Mouse (Mus musculus) neural tube, embryonic 14.5 days (tissue): ENCODE measurements around the gene F11r. TPM values are rescaled to one million over a fixed set of nuclear protein-coding genes. Genes with fewer than 3 reads are reported as not detected.
A peak's percentile ranks its signal among the peaks of the same experiment; 100 is the strongest.

Experiments used
- ATAC-seq: fragments of 200-750 bp; cut with Nextera tagmentation; 2 replicates; pipeline ENCODE4 v1.8.0; 2017; ENCODE audit warnings: low read depth, mild to moderate bottlenecking, moderate TSS enrichment, moderate library complexity
- H3K27ac ChIP-seq: fragments of 300-500 bp; sonication (generic); 2 replicates; pipeline ENCODE4 v1.5.1; 2014; ENCODE audit warnings: low read depth, mild to moderate bottlenecking, control low read depth, low read length, moderate library complexity, mixed read lengths
- H3K27me3 ChIP-seq: fragments of 300-500 bp; sonication (generic); 2 replicates; pipeline ENCODE4 v1.6.1; 2014; ENCODE audit warnings: low read length; ENCODE audit not compliant: control insufficient read depth, insufficient read depth
- H3K36me3 ChIP-seq: fragments of 300-500 bp; sonication (generic); 2 replicates; pipeline ENCODE4 v1.6.1; 2014; ENCODE audit warnings: low read length, mixed read lengths; ENCODE audit not compliant: control insufficient read depth, insufficient read depth
- H3K4me1 ChIP-seq: fragments of 300-500 bp; sonication (generic); 2 replicates; pipeline ENCODE4 v1.6.1; 2014; ENCODE audit warnings: low read length; ENCODE audit not compliant: control insufficient read depth, insufficient read depth
- H3K4me2 ChIP-seq: fragments of 300-500 bp; sonication (generic); 2 replicates; pipeline ENCODE4 v1.6.1; 2014; ENCODE audit warnings: mild to moderate bottlenecking, low read depth, low read length, control low read depth
- H3K4me3 ChIP-seq: fragments of 300-500 bp; sonication (generic); 2 replicates; pipeline ENCODE4 v1.5.1; 2014; ENCODE audit warnings: low read depth, low read length, control low read depth, mixed read lengths
- H3K9ac ChIP-seq: fragments of 300-500 bp; sonication (generic); replicated peaks from 2 replicates; pipeline ENCODE4 v1.6.1; 2014; ENCODE audit warnings: low read depth, mild to moderate bottlenecking, control low read depth, low read length, mixed read lengths
- H3K9me3 ChIP-seq: fragments of 300-500 bp; sonication (generic); 2 replicates; pipeline ENCODE4 v1.6.1; 2016; ENCODE audit warnings: low read length; ENCODE audit not compliant: control insufficient read depth
- WGBS: fragments of 180-500 bp; shearing (Covaris S2); extraction: QIAGEN DNeasy Blood & Tissue Kit; methylation state at CpG from one replicate; pipeline ENCODE4 v1.1.7; 2014; 5-methylcytosine and 5-hydroxymethylcytosine counted together
- polyA plus RNA-seq: library from polyadenylated mRNA; unstranded; fragments of >200 nt; fragmentation: Nextera tagmentation; extraction: Ambion mirVana; gene quantifications from 2 replicates; pipeline ENCODE4 v1.2.1, GENCODE M21; 2014

F11r gene
- polyA plus RNA-seq = 8.0 and 13.5 TPM in 2 replicates

DNA sequence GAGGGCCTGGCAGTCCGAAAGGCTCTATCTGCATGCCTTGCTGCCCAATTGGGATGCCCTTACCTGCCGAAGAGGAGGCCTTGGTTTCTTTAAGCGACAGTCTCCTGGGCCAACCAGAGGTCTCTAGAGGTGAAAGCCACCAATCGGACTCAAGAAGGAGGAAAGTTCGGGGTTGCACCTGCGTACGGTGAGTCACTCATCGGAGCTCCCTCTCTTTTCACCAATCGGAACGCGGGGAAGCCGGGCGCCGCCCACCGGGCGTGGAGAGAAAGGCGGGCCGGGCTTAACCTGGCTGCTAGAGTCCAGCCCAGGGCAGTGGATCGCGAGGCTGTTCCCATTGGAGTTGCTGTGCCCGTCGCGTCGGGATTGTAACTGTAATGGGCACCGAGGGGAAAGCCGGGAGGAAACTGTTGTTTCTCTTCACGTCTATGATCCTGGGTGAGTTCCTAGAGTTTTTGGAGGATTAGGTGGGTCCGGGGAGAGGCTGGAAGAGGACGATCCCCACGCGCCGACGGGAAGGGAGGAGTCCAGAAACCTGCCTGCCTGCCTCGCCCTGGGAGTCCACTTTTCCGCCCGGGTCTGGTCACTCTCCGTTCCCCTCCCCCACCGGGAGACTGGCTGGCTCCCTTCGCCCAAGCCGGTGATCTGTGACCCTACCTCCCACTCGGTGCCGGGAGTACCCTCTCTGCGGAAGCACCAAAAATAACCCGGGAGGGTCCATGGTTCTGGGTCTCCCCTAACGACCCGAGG, at the start of gene F11r:
Gene F11r (plus strand): TSS at position 272 of the 750 bp plus-strand sequence.
- Histone ChIP-seq H3K9me3 (no peaks in the 10 kb centered on the region), H3K27me3 (peaks cover 17% of the 10 kb centered on the region; the same call in 1 of the 2 replicates), H3K9ac (no peak within 1 kb of the TSS), H3K27ac (no peak within 1 kb of the TSS), H3K4me3 (peak within 1 kb of the TSS; percentile 28), H3K4me1 (no peaks in the 10 kb centered on the region), H3K4me2 (peak within 1 kb of the TSS; percentile 38), H3K36me3 (no peaks in the 10 kb centered on the region)
- WGBS = 1% methylated on average over 46 of the region's 46 CpGs
- peak; percentile 42 for ATAC-seq

DNA sequence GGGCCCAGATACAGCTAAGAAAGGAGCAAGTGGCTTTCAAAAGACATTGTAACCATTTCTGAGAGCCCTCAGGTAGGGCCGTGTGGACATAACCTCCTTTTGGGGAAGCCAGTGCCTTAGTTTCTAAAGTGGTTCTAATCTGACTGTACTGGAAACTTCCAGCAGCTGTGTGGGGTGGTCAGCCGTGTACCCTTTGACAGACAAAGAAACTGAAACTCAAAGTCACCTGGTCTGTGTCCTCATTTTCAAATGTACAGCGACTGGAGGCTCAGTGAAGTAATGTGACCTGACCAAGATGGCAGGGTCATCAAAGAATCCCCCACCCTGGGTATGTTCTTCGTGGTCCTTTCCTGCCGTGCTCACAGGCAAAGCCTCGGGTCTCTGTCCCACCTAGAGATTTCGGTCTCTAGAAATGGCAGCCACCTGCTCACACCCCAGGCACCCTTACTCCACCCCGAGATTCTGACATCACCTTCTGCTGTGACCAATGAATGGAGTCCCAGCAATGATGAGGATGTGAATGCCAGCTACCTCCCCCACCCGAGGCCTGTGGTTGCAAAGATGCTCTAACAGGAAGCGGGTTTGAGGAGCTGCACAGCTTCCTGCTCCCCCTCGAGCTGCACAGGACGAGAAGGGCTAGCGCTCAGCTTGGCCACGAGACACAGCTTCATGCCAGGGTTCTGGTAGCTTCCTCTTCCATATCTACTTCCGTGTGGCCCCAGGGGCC, 48.8 kb upstream of the F11r start, which contains the start of gene Arhgap30:
Gene Arhgap30 (plus strand): TSS at position 579 of the 727 bp plus-strand sequence.
- Histone ChIP-seq H3K4me3 (no peak within 1 kb of the TSS), H3K9ac (no peak within 1 kb of the TSS), H3K36me3 (no peaks in the 10 kb centered on the region), H3K4me1 (no peaks in the 10 kb centered on the region), H3K4me2 (no peak within 1 kb of the TSS), H3K27me3 (no peaks in the 10 kb centered on the region), H3K9me3 (no peaks in the 10 kb centered on the region), H3K27ac (no peak within 1 kb of the TSS)
- 86% methylated on average over 15 of the region's 15 CpGs for WGBS
- ATAC-seq = no peak

DNA sequence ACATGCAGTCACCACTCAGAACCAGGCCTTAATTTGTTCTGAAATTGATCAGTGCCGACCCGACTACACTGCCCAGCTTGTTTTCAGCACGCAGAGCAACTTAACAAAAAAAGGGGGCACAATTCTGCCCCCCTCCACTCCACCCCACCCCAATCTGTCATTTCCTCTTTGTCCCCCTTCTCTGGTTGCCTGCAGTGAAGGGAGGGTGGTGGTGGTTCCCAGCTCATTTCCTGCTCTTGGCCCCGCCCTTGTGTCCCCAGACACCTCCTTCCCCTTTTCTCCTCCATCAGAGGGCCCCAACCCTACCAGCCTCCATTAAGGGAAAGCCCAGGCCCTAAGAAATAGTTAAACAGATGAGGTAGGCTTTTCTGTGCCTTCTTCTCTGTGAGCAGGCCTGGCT, 47.2 kb upstream of the F11r start:
- Histone ChIP-seq H3K4me3 (no peak overlapping the region), H3K27ac (no peak overlapping the region)

DNA sequence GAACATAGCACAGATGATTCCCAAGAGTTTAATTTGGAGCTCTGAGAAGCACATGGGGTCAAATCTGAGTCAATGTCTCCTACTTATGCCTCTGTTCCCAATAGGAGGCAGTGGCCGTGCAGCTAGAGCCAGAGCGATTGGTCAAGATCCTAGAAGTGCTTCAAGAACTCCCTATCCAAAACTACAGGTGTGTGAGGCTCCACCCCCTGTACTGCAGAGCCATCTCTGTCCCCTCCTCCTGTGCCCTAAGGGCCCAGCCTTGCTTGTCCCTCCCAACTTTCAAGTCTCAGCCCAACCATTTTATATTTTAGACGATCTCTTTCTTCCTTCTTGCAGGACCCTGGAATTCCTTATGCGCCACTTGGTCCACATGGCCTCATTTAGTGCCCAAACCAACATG, 35.5 kb upstream of the F11r start:
- Histone ChIP-seq H3K27me3 (no peaks in the 10 kb centered on the region), H3K9ac (no peak overlapping the region), H3K36me3 (no peaks in the 10 kb centered on the region), H3K9me3 (no peaks in the 10 kb centered on the region), H3K4me2 (no peak overlapping the region), H3K27ac (no peak overlapping the region), H3K4me1 (no peaks in the 10 kb centered on the region), H3K4me3 (no peak overlapping the region)
- ATAC-seq = no peak
- WGBS = 92% methylated on average over 4 of the region's 4 CpGs

More for the DNA sequence above, 47.2 kb upstream of the F11r start:
- no peaks in the 10 kb centered on the region for H3K36me3 ChIP-seq
- H3K9me3 ChIP-seq = no peaks in the 10 kb centered on the region
- ATAC-seq = no peak
- no peaks in the 10 kb centered on the region for H3K27me3 ChIP-seq
- H3K4me1 ChIP-seq = no peaks in the 10 kb centered on the region
- no peak overlapping the region for H3K9ac ChIP-seq
- no peak overlapping the region for H3K4me2 ChIP-seq
- 90% methylated on average over 4 of the region's 4 CpGs for WGBS

DNA sequence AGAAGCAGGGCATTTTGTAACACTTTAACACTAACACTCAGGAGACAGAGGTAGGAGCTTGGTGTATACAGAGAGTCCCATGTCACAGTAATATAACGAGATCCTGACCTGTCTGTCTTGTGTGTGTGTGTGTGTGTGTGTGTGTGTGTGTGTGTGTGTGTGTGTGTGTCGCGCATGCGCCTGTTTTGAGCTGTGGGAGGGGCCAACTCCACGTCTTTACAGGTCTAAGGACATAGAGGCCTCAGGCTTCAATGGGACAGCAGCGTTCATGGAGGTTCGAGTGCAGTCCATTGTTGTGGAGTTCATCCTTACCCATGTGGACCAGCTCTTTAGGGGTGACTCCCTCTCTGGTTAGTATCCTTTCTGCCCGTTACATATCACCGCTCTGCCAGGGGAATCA, 34.3 kb upstream of the F11r start:
- Histone ChIP-seq H3K9me3 (no peaks in the 10 kb centered on the region), H3K36me3 (no peaks in the 10 kb centered on the region), H3K9ac (no peak overlapping the region), H3K4me3 (no peak overlapping the region), H3K4me2 (no peak overlapping the region), H3K27me3 (no peaks in the 10 kb centered on the region), H3K27ac (no peak overlapping the region), H3K4me1 (no peaks in the 10 kb centered on the region)
- no peak for ATAC-seq
- 89% methylated on average over 9 of the region's 9 CpGs for WGBS

DNA sequence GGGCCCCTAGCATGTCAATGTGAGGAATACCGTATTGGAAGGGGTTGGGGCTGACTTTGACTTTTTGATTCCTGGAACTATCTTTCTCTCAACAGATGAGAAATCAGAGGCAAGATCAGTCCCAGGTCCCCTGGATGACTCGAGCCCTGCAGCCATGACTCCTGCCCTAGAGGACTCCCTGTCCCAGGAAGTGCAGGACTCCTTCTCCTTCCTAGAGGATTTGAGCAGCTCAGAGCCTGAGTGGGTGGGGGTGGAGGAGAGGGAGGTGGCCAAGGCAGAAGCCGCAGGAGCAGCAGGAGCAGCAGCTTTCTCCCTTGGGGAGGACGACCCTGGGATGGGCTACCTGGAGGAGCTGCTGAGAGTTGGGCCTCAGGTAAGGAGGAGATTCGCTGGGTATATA, 30.1 kb upstream of the F11r start:
- WGBS = 75% methylated on average over 5 of the region's 5 CpGs
- H3K4me3 ChIP-seq = no peak overlapping the region
- ATAC-seq = no peak

DNA sequence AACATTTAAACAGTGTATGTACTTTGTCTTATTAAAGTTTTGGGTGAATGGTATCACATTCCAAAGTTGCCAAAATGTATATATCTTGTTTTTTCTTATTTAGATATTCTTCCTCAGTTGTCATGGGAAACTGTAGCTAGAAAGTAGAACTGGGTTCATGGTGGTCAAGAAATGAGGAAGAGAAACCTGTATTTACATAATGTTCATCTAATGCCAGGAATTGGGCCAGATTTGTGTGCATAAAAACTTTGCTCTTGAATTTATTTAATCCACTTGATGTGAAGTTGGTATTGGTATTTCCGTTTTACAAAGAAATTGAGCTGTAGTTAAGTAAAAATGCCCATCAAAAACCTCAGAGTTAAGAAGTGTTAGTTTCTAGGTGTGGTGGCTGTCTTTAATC, 27.1 kb upstream of the F11r start:
- Histone ChIP-seq H3K4me2 (no peak overlapping the region), H3K36me3 (peaks cover 2% of the 10 kb centered on the region; the same call in 1 of the 2 replicates), H3K4me3 (no peak overlapping the region), H3K9ac (no peak overlapping the region), H3K9me3 (no peaks in the 10 kb centered on the region), H3K4me1 (peaks cover 16% of the 10 kb centered on the region), H3K27ac (no peak overlapping the region), H3K27me3 (no peaks in the 10 kb centered on the region)
- 93% methylated on average over 1 of the region's 1 CpGs for WGBS
- no peak for ATAC-seq

More for the DNA sequence above, 30.1 kb upstream of the F11r start:
- Histone ChIP-seq H3K9ac (no peak overlapping the region), H3K9me3 (no peaks in the 10 kb centered on the region), H3K36me3 (no peaks in the 10 kb centered on the region), H3K27me3 (no peaks in the 10 kb centered on the region), H3K4me2 (no peak overlapping the region), H3K27ac (no peak overlapping the region), H3K4me1 (no peaks in the 10 kb centered on the region)

DNA sequence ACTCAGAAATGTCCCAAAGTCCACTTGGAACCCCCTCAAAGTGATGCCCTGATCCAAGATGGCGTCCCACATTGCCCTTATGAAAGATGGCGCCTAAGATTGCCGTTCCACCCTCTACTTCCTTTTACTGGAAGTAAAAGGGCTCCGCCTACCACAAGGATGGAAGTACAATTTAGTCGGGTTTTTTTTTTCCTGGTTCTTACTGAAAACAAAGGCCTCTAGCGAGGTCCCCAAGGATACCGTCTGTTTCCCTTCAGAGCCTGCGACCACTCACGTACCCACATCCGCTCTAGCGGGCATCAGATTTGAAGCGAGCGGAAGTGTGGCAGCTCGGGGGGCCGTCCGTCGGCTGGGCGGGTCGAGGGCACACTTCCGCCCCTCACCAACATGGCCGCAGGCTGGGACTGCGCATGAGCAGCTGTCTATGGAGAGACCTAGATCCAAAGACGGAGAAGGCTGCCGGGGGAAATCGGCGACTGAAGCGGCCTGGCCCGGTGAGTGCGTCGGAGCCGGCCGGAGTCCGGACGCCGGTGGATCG, 26.3 kb upstream of the F11r start, which contains the start of gene Usf1:
Gene Usf1 (plus strand): TSS at position 367 of the 538 bp plus-strand sequence.
- H3K4me1 ChIP-seq = peaks cover 16% of the 10 kb centered on the region
- H3K27ac ChIP-seq = peak within 1 kb of the TSS; percentile 76
- H3K27me3 ChIP-seq = no peaks in the 10 kb centered on the region
- H3K9me3 ChIP-seq = no peaks in the 10 kb centered on the region
- peak within 1 kb of the TSS; percentile 99 for H3K9ac ChIP-seq
- peaks cover 7% of the 10 kb centered on the region; the same call in 1 of the 2 replicates for H3K36me3 ChIP-seq
- peak within 1 kb of the TSS; percentile 52 for H3K4me2 ChIP-seq
- under 1% methylated on average over 35 of the region's 36 CpGs for WGBS
- peak within 1 kb of the TSS; percentile 71 for H3K4me3 ChIP-seq
- peak; percentile 97 for ATAC-seq
